8 mouse cellular contexts compared by ENCODE assay signal in the genomic region with DNA sequence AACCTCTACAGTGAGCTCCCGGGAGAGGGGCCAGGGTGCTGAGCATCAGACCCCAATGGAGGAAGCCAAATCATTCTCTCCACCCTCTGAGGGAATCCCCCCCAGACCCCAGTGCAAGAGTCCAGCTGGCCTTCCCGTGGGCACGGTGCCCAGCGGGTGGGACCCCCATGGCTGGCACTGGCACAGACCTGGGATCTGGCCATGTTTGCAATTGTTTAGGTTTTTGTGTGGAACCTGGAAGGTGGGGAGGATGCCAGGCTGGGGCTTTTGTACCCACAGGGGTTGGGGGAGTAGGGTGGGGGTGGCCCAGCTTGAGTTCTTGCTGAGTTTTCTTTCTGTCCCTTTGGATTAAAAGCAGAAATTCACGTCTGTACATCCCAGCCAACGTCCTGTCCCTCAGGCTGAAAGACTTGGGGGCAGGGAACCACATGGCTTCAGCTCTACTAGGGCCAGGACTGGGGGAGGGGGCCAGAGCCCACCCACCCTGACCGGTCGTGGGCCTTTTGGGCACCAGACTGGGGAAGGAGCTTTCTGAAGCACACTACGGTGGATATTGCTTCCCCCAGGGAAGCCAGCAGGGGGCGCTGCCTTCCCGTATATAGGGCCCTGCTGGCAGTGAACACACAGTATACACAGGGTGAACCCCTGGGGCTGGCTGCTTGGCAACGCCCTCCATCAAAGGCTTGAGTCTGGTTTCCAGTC. TPM values are rescaled to one million over a fixed set of nuclear protein-coding genes. Genes with fewer than 3 reads are reported as not detected.
DNase-seq lines count a peak whose midpoint lies in the region; ATAC-seq and TF ChIP-seq lines count a peak whose summit lies in the region.

No protein-coding gene starts in this region.

- H3K9me3 ChIP-seq in ES-Bruce4 (replicated peaks; ENCODE audit: control insufficient read depth, insufficient read depth, low read length, poor library complexity, severe bottlenecking) = no peaks in the 10 kb centered on the region
- no peaks in the 10 kb centered on the region for H3K9me3 ChIP-seq in forebrain, embryonic 14.5 days (replicated peaks; ENCODE audit: control insufficient read depth, low read length)

- WGBS in forebrain, embryonic 14.5 days = 2% methylated on average over 12 of the region's 12 CpGs
- 24% methylated on average over 12 of the region's 12 CpGs for WGBS in lung, adult 2 months

- peak; percentile 91 for TF ChIP-seq CTCF in ES-Bruce4 (IDR thresholded peaks at IDR 0.05; ENCODE audit: low read depth, low read length)
- TF ChIP-seq CTCF in lung, adult 2 months (IDR thresholded peaks at IDR 0.05; ENCODE audit: insufficient read depth, low read length) = peak; percentile 85

- DNase-seq in cerebellum, adult 11 months = peak; percentile 88
- peak; percentile 97 for DNase-seq in forebrain, embryonic 14.5 days (ENCODE audit: low spot score)
- DNase-seq in heart, postnatal 14 days = peak; percentile 90 to 92
- DNase-seq in layer of hippocampus, adult 18-20 months (ENCODE audit: low spot score in 2 of 2) = peak; percentile 81 to 94
- peak; percentile 80 for DNase-seq in lung, adult 2 months
- peak; percentile 80 for DNase-seq in testis, postnatal 14 days (ENCODE audit: low spot score)

- no peak overlapping the region for H3K4me2 ChIP-seq in forebrain, embryonic 14.5 days (ENCODE audit: low read length)

- H3K27me3 ChIP-seq in ES-Bruce4 (ENCODE audit: control insufficient read depth, insufficient read depth, low read length, poor library complexity, severe bottlenecking) = peaks cover 22% of the 10 kb centered on the region
- peaks cover 22% of the 10 kb centered on the region for H3K27me3 ChIP-seq in forebrain, embryonic 14.5 days (replicated peaks; ENCODE audit: control insufficient read depth, insufficient read depth, low read length)

- no peaks in the 10 kb centered on the region for H3K36me3 ChIP-seq in ES-Bruce4 (ENCODE audit: control insufficient read depth, insufficient read depth, low read length, poor library complexity, severe bottlenecking)
- peaks cover 27% of the 10 kb centered on the region for H3K36me3 ChIP-seq in forebrain, embryonic 14.5 days (ENCODE audit: control insufficient read depth, insufficient read depth, low read length)

- H3K4me1 ChIP-seq in ES-Bruce4 (ENCODE audit: control insufficient read depth, insufficient read depth, low read length) = no peaks in the 10 kb centered on the region
- H3K4me1 ChIP-seq in forebrain, embryonic 14.5 days (ENCODE audit: control insufficient read depth, insufficient read depth, low read length) = peaks cover 53% of the 10 kb centered on the region
- H3K4me1 ChIP-seq in lung, adult 2 months (ENCODE audit: control insufficient read depth, insufficient read depth, low read length) = peaks cover 36% of the 10 kb centered on the region

- H3K9ac ChIP-seq in ES-Bruce4 (ENCODE audit: low read depth, poor library complexity, severe bottlenecking) = no peak overlapping the region
- H3K9ac ChIP-seq in forebrain, embryonic 14.5 days (ENCODE audit: low read length) = peak overlapping the region; percentile 75; the same call in 1 of the 2 replicates

- no peak overlapping the region for H3K4me3 ChIP-seq in ES-Bruce4 (ENCODE audit: low read depth, low read length)
- no peak overlapping the region for H3K4me3 ChIP-seq in forebrain, embryonic 14.5 days (ENCODE audit: low read depth, low read length)
- H3K4me3 ChIP-seq in lung, adult 2 months (replicated peaks; ENCODE audit: extremely low read depth, low read depth, low read length) = no peak overlapping the region

- intact Hi-C loops in heart, postnatal 14 days (cut with DNase I) = loop anchor here (1.0 to 2.0 kb wide), 3 partner anchors 14 to 102 kb away; a partner anchor contains a TSS

- 0 out of 2 replicates have a peak, but pooled peaks have one; percentile 18 for TF ChIP-seq EP300 in ES-Bruce4 (IDR thresholded peaks at IDR 0.05; ENCODE audit: insufficient read depth, low read depth, low read length)

- peak; percentile 75 for ATAC-seq in forebrain, embryonic 14.5 days
- ATAC-seq in neutrophil, adult 5-6 weeks (ENCODE audit: extremely low read depth, insufficient number of reproducible peaks, low FRiP score, poor library complexity, severe bottlenecking) = peak; percentile 66

- no peak overlapping the region for H3K27ac ChIP-seq in ES-Bruce4 (ENCODE audit: insufficient read depth, low read length)
- H3K27ac ChIP-seq in forebrain, embryonic 14.5 days (ENCODE audit: low read depth, low read length) = peak overlapping the region; percentile 96

- no peak for TF ChIP-seq POLR2A in ES-Bruce4 (IDR thresholded peaks at IDR 0.05; ENCODE audit: insufficient read depth, low read length)
- TF ChIP-seq POLR2A in lung, adult 2 months (IDR thresholded peaks at IDR 0.05; ENCODE audit: borderline replicate concordance, extremely low read depth, low read depth, low read length) = no peak

RNA-seq across cellular contexts. Expression of a gene that starts 7.7 kb away (rescaled TPM):
- not detected in 2 replicates for polyA plus RNA-seq in ES-Bruce4 (2011; ENCODE audit: insufficient read depth, insufficient read length, low read depth, missing spikeins)
- 2.9 and 3.8 TPM in 2 replicates for polyA plus RNA-seq in forebrain, embryonic 14.5 days (2014; fragmentation: Nextera tagmentation; extraction: Ambion mirVana)
- 1 to 10 TPM; 5.8 to 6.7 TPM for total RNA-seq in heart, postnatal 14 days (2021)
- 1 to 10 TPM; 2.0 to 2.2 TPM for total RNA-seq in layer of hippocampus, adult 18-20 months (2021)
- polyA plus RNA-seq in lung, adult 2 months (2012; rRNA removed) = 20.2 and 21.9 TPM in 2 replicates
- total RNA-seq in neutrophil, adult 5-6 weeks (2017) = 54.5 and 59.7 TPM in 2 replicates

RNA-seq across cellular contexts. Expression of a gene that starts 13.9 kb away (rescaled TPM):
- not detected in 2 replicates for polyA plus RNA-seq in ES-Bruce4 (2011; ENCODE audit: insufficient read depth, insufficient read length, low read depth, missing spikeins)
- 1.5 and 1.7 TPM in 2 replicates for polyA plus RNA-seq in forebrain, embryonic 14.5 days (2014; fragmentation: Nextera tagmentation; extraction: Ambion mirVana)
- under 1 TPM; 0.54 to 0.69 TPM for total RNA-seq in heart, postnatal 14 days (2021)
- total RNA-seq in layer of hippocampus, adult 18-20 months (2021) = not detected
- 2.0 and 2.8 TPM in 2 replicates for polyA plus RNA-seq in lung, adult 2 months (2012; rRNA removed)
- total RNA-seq in neutrophil, adult 5-6 weeks (2017) = 0.61 and 3.4 TPM in 2 replicates

RNA-seq across cellular contexts. Expression of a gene that starts 21.3 kb away (rescaled TPM):
- 89.7 and 97.9 TPM in 2 replicates for polyA plus RNA-seq in ES-Bruce4 (2011; ENCODE audit: insufficient read depth, insufficient read length, low read depth, missing spikeins)
- 17.0 and 17.6 TPM in 2 replicates for polyA plus RNA-seq in forebrain, embryonic 14.5 days (2014; fragmentation: Nextera tagmentation; extraction: Ambion mirVana)
- total RNA-seq in heart, postnatal 14 days (2021) = 10 to 100 TPM; 35.6 to 40.5 TPM
- 10 to 100 TPM; 94.8 to 95.5 TPM for total RNA-seq in layer of hippocampus, adult 18-20 months (2021)
- polyA plus RNA-seq in lung, adult 2 months (2012; rRNA removed) = 72.5 and 81.8 TPM in 2 replicates
- 30.2 and 33.9 TPM in 2 replicates for total RNA-seq in neutrophil, adult 5-6 weeks (2017)

RNA-seq across cellular contexts. Expression of a gene that starts 22.8 kb away (rescaled TPM):
- 77.6 and 79.8 TPM in 2 replicates for polyA plus RNA-seq in ES-Bruce4 (2011; ENCODE audit: insufficient read depth, insufficient read length, low read depth, missing spikeins)
- 47.8 and 52.3 TPM in 2 replicates for polyA plus RNA-seq in forebrain, embryonic 14.5 days (2014; fragmentation: Nextera tagmentation; extraction: Ambion mirVana)
- total RNA-seq in heart, postnatal 14 days (2021) = 10 to 100 TPM; 32.5 to 35.2 TPM
- total RNA-seq in layer of hippocampus, adult 18-20 months (2021) = 100 to 1,000 TPM in 1 of 2 experiments, 10 to 100 TPM in 1; 96.9 to 108 TPM
- polyA plus RNA-seq in lung, adult 2 months (2012; rRNA removed) = 87.5 and 99.1 TPM in 2 replicates
- total RNA-seq in neutrophil, adult 5-6 weeks (2017) = 83.2 and 89.7 TPM in 2 replicates

RNA-seq across cellular contexts. Expression of a gene that starts 46.3 kb away (rescaled TPM):
- polyA plus RNA-seq in ES-Bruce4 (2011; ENCODE audit: insufficient read depth, insufficient read length, low read depth, missing spikeins) = 42.8 and 44.8 TPM in 2 replicates
- polyA plus RNA-seq in forebrain, embryonic 14.5 days (2014; fragmentation: Nextera tagmentation; extraction: Ambion mirVana) = 26.5 and 29.3 TPM in 2 replicates
- 10 to 100 TPM; 26.2 to 29.4 TPM for total RNA-seq in heart, postnatal 14 days (2021)
- 10 to 100 TPM in 1 of 2 experiments, 1 to 10 TPM in 1; 6.2 to 10.0 TPM for total RNA-seq in layer of hippocampus, adult 18-20 months (2021)
- polyA plus RNA-seq in lung, adult 2 months (2012; rRNA removed) = 34.6 and 47.1 TPM in 2 replicates
- 115 and 124 TPM in 2 replicates for total RNA-seq in neutrophil, adult 5-6 weeks (2017)
